Mouse (Mus musculus) lung, postnatal 4 days (tissue): Measurements from ENCODE around the gene Krt72.
A peak's percentile ranks its signal among the peaks of the same experiment; 100 is the strongest.

Experiments used
- DNase-seq, 2 experiments: peaks; one replicate each; pipeline ENCODE4 v3.0.0; 2021

Krt72 gene

DNA sequence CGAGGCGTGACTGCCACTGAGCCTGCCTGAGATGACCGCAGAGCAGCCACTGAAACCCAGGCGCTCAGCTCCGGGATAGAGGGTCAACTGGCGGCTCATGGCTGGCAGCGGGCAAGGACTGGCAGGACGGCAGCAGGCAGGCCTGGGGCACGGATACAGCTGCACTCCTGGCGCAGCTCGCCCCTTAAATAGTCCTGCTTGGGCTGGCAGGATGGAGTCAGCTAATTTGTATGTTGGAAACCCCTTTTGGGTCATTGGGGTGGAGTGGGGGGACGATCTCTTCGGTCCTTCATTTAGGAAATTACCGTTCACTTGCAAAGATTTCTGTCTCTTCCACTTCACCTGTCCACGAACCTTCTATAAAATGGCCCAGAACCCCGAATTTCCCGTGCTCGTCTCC is at the start of gene Krt72:
Gene Krt72 (minus strand): TSS at position 101 of the 400 bp plus-strand sequence.
- no peak for DNase-seq

DNA sequence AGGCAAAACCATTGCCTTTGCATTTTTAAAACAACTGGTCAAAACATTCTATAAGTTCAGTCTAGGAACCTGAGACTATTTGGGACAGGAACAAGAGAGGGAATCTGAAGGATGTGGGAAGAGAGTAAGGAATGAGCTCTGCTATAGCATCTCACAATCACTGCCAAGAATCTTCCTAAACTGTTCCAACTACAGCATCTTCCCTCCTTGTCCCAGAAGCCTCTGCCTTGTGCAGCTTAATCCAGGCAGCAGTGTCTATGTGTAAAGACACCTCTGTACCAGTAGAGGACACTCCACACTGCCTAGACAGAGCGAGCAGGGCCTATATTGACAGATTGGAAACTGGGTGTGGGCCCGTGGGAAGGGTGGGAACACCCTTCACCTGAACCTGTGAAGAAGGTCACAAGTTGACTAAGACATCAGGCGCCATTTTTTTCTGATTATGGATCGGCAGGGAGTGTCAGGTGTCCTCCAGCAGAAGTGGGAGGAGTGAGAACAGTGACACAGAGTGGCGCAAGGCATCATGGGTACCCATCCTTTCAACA is 48.6 kb upstream of the Krt72 start:
- DNase-seq, result no peak

DNA sequence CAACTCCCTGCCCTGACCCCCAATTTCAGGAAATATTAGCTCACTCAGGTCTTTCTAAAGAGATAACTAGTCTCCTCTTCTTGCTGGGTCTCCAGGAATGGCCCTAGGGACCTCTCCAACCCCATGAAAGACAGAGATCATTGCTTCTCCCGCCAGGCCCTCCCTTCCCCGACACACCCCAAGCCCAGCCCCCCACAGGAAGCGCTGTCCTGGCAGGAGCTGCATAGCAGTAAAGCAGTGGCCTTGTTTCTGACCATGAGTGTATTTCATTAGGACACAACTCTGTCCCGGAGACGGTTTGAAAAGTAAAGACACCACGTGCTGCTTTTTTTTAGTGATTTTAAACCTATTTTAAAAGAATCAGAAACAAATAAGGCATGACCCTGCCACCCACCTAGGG is 46.9 kb upstream of the Krt72 start:
- no peak for DNase-seq

DNA sequence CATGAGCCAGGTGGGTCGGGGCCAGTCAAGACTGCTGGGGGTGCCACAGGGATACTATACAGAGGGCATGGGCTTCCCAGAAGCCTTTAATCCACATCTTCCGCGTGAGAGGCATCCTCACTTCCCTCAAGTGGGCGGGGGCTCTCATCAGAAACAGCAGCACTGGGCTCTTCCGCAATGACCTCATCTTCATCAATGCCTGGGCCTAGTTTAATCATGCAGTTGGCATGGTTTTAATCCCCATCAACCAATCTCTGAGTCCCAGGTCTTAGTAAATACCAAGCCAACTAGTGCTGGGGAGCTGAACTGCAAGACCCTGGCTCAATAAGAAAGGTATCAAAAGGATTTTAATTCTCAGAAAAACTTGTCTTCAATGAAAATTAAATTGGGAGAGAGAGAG is 43.2 kb upstream of the Krt72 start:
- no peak for DNase-seq

DNA sequence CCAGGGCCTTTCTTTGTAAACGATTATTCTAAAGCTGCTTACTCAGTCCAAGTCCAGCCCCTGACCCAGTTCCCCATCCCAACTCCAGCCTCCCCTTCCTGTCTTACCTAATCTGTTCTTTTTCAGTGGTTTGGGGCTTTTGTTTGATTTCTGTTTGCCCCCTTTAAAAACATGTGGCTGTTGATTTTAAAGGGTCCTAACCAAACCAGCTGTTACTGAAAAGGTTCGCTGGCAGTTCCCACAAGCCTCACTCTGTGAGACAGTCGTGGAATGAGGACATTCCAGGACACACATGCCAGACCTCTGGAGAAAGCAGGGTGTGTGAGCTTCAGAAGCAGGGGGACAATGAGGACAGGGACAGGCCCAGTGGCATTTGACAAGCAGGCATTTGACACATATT is 35.5 kb upstream of the Krt72 start:
- no peak for DNase-seq

DNA sequence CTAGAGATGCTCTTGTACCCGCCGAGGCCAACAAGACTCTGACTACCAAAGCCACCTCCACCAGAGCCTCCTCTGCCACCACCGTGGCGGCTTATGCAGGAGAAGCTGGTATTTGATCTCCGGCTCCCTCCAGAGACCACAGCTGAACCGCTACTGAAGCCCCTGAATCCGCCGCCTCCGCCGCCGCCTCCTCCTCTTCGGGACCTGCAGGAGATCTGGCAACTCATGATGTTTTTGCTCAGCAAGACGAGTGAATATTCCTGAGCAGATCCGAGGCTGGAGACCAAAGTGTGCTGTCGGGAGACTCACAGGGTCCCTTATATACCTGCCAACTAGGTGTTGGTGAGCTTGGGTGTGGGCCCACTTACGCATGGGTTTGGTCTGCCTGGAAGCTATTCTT is 31.6 kb upstream of the Krt72 start, which contains the start of gene Krt2:
Gene Krt2 (minus strand): TSS at position 295 of the 400 bp plus-strand sequence.
- DNase-seq, result no peak

DNA sequence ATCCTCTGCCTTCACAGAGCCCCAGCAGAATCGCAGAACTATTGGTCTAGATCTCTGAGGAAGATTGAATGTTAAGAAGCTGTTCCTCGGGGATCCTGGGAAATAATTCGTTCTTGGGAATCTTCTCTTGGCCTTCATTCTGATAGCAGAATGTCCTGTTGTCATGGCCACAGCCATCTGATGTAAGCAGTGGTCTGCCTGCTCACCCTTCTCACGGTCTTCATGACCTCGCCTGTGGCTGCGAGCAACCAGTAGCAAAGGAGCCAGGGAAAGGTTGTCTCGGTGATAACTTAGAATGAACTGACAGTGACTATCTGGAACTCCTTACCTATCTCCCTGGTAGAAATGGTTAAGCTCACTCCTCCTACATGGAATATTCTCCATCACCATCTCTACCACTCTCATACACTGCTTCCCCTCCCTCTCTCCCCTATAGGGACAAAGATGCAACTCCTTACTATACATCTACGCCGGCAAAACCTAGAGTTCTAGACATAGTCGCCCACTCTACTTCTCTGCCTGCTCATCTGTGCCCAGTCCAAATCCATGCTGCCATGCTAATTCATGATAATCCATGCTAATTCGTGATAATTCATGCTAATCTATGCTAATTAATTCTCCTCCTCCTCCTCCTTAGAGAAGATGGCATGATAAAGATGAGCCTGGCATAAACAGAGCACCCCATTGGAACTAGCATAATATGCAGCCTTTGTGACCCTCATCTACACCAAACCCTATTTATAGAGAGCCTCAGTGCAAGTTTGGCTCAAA is 17.0 kb upstream of the Krt72 start:
- DNase-seq, result no peak

DNA sequence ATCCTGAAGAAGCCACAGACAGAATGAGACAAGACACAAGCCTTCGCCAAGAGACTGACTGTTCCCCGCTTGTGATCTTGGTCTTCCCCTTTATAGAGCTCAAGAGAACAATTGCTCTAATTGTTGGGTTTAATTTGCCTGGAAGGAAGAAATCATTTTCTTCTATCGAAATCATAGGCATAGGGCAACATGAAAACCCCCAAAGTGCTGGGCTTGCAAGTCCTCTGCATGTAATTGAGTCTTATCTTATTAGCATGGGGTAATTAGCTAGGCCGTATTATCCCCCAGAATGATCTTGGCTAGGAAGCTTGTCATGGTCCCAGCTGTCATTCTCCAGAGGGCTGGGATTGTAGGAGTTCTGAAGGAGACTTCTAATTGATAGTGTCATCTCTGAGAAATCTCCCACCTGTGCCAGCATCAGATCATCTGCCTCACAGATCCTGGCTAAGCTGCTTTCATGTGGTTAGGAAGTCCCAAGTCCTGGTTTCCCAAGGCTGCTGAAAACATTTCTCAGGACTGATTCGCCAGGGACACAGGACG is 16.1 kb upstream of the Krt72 start, which contains the start of gene Krt73:
Gene Krt73 (minus strand): TSS at position 51 of the 540 bp plus-strand sequence.
- no peak for DNase-seq

DNA sequence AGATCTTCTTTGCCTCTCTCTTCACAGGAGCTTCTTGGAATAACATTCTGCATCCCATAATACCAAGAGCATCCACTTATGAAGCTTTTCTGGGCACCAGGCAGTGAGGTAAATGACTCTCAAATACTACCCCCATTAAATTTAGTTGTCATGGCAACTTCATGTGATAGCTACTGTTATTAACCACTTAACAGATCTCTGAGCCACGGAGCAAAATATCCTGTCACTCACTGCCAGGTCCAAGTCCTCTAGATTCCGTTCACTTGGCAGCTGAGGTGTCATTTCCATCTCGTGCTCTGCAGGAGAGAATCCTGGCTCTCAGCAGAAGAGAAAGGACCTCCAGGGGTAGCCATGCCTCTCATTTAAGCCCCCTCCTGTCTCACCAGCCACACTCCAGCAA is 4.6 kb upstream of the Krt72 start:
- no peak for DNase-seq

DNA sequence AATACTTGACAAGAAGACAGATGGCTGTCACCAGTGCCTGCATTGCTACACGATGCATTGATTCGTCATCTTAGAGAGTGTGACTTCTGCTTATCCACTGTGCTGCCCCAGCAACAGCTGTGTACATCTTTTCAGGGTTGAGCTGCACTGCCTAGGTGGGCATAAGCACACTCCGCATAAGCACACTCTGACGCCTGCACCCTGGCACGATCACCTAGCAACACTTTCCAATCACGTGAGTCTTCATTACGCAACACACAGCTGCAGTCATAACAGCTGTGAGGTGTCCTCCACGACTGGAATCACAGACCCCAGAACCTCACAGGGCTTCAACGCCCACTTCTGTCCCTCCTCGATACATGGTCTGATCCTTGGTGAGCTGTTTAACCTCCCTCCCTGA is 12.8 kb downstream of the Krt72 start:
- no peak for DNase-seq

DNA sequence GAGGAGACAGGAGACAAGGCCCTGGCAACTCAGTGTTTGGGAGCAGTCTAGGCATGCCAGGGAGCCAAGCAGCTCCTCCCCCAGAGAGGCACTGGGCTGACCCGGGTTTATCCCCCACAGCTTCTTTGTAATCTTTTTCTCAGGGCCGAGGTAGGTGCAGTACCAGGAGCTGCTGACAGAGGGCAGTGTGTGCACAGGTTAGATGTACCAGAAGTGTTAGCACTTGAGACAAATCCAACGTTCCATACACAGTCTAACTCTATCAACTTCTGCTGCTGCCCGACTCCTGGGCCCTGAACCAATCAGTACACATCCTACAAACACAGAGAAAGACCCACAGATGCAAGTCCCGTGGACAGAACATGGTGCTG is 13.6 kb downstream of the Krt72 start:
- DNase-seq, result peak; percentile 78 to 86

DNA sequence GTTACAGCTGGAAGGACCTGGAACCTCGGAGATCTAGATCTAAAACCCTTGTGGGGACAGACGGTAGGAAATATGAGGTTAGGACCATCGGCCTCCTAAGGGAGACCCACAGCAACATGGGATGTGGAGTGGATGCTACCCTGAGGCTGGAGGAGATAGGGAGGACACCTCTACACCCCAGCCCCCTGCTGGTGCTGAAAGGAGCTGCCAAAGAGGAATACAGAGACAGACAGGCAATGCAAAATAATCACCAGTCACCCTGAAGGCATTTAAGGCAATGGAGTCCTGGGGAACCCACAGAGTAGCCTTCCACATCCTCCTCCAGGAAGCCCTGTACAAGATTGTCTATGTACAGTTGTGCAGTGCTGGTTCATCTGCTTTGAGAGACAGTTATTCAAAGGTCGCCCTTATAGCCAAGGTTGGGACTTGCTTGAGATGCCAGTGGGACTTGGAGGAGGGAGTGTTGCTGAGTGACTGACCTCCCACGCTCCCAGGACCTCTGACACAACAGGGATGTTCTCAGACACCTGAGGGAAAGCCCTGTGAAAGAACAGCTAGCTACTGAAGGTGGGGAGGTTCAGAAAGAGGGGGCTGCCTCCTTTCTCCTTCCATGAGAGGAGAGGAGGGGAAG is 14.1 kb downstream of the Krt72 start:
- DNase-seq, result peak; percentile 21 to 31

DNA sequence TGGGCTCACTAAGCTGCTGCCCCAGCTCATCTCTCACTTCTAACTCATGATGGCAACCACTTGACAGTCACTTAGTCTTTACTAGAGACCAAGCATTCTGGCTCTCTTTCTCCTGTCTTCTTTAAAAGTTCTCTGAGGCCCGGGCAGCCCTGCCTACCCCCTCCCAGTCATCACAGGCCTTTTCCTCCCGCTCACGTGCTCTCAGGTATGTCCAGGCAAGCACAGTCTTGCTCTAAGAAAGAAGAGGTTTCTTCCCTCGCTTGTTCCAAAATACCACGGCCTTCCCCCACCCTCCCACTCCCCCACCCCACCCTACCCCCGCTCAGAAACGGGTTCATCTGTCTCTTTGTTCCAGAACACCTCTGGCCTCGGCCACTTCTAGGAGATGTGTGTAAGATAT is 16.0 kb downstream of the Krt72 start:
- no peak for DNase-seq

DNA sequence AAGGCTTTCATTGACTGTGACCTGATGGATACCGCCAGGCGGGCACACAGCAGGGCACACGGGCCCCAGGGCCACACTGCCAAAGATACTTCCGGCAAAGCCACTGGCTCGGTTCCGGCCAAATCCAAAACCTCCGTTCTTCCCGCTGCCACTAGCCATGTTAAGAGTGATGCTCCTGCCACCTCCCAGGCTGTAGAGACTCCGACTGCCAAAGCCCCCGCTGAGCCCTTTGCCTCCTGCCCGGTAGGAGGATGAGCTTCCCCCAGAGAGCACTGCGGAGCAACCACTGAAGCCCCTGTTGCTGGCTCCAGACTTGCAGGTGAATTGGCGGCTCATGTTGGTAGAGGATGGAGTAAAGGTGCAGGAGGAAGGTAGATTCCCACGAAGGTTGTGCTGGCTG is 43.5 kb downstream of the Krt72 start, which contains the start of gene Krt71:
Gene Krt71 (minus strand): TSS at position 399 of the 400 bp plus-strand sequence.
- DNase-seq, result no peak

DNA sequence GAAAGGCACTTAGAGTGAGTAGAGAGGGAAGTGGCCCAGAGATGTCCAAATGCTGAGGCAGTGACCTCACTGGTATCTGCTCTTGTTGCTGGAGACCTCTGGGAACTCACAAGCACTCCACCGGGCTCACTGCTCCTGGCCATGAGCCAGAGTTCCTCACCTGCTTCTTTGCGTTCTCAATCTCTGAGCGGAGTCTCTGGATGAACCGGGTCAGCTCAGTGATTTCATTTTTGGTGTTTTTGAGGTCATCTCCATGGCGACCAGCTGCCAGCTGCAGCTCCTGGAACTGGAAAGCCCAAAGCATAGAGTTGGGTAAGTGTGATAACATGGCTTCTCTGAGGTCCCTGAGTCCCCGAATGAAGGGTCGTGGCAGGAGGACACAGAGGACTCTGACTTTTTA is 48.5 kb downstream of the Krt72 start:
- peak in 1 of 2 experiments; percentile 30 for DNase-seq

DNA sequence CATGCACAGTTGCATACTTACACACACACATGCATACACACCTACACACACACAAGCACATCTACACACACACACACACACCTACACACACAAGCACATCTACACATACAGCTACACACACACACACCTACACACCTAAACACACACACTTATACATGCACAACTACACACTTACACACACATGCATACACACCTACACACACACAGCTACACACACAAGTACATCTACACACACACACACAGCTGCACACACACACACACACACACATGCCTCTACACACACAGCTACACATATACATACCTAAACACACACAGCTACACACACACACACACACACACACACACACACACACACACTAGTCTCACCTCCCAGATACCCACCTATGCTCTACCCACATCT is 55.6 kb downstream of the Krt72 start:
- no peak for DNase-seq
